Mouse (Mus musculus) brain, adult 10 weeks (tissue): Measurements from ENCODE around the gene Rnf167. TPM values are rescaled to one million over a fixed set of nuclear protein-coding genes. Genes with fewer than 3 reads are reported as not detected.

Experiments used
- polyA plus RNA-seq: library from polyadenylated mRNA; stranded (reverse); fragments of 350-450 nt; fragmentation: Illumina TruSeq; extraction: RNeasy Lipid Tissue Mini Kit (QIAGEN cat#74804); gene quantifications from one replicate; pipeline ENCODE4 v1.2.3, GENCODE M21; 2015; ENCODE audit warnings: low read depth, low replicate concordance

Rnf167 gene
- 88.6 TPM for polyA plus RNA-seq

GRCm38 (mm10) chr11:70646691-70647650 lies at the start of gene Rnf167, which contains the start of gene Slc25a11:
Gene Rnf167, plus strand, starts transcription at chr11:70647235.
Gene Slc25a11, minus strand, starts transcription at chr11:70647479.

GRCm38 (mm10) chr11:70615516-70616093 lies 31.4 kb upstream of the Rnf167 start, which contains the start of gene 4930544D05Rik:
Gene 4930544D05Rik, plus strand, starts transcription at chr11:70615848.

GRCm38 (mm10) chr11:70619101-70619500 lies 27.9 kb upstream of the Rnf167 start, which contains the start of gene Chrne:
Gene Chrne, minus strand, starts transcription at chr11:70619216.

GRCm38 (mm10) chr11:70638714-70639278 lies 8.2 kb upstream of the Rnf167 start, which contains the start of gene Gp1ba:
Gene Gp1ba, plus strand, starts transcription at chr11:70639122.

GRCm38 (mm10) chr11:70654198-70654922 lies 7.3 kb downstream of the Rnf167 start, which contains the start of gene Pfn1:
Gene Pfn1, minus strand, starts transcription at chr11:70654644.

GRCm38 (mm10) chr11:70656964-70657363 lies 9.9 kb downstream of the Rnf167 start, which contains the start of gene Eno3:
Gene Eno3, plus strand, starts transcription at chr11:70657202.

GRCm38 (mm10) chr11:70668771-70669505 lies 21.9 kb downstream of the Rnf167 start, which contains the start of gene Spag7:
Gene Spag7, minus strand, starts transcription at chr11:70669416.

GRCm38 (mm10) chr11:70687601-70688199 lies 40.7 kb downstream of the Rnf167 start, which contains the start of gene Camta2:
Gene Camta2, minus strand, starts transcription at chr11:70688105.

GRCm38 (mm10) chr11:70699722-70700556 lies 52.9 kb downstream of the Rnf167 start, which contains the start of the genes Inca1 and Kif1c:
Gene Inca1, minus strand, starts transcription at chr11:70700155.
Gene Kif1c, plus strand, starts transcription at chr11:70700548.

Other genes starting within 250 kb of the Rnf167 start
- gene Pelp1, start 237.2 kb upstream of the Rnf167 start, polyA plus RNA-seq: 20.3 TPM
- gene Arrb2, start 214.6 kb upstream of the Rnf167 start, polyA plus RNA-seq: 79.9 TPM
- 24.0 TPM for gene Med11, start 195.3 kb upstream of the Rnf167 start, polyA plus RNA-seq
- 0.36 TPM for gene Zmynd15, start 187.8 kb upstream of the Rnf167 start, polyA plus RNA-seq
- gene Cxcl16, start 187.3 kb upstream of the Rnf167 start, polyA plus RNA-seq: 2.5 TPM
- 1.5 TPM for gene Tm4sf5, start 142.0 kb upstream of the Rnf167 start, polyA plus RNA-seq
- gene Vmo1, start 132.6 kb upstream of the Rnf167 start, polyA plus RNA-seq: not detected
- gene Gltpd2, start 128.0 kb upstream of the Rnf167 start, polyA plus RNA-seq: not detected
- gene Psmb6, start 121.9 kb upstream of the Rnf167 start, polyA plus RNA-seq: 328 TPM
- gene Gm40193, start 114.3 kb upstream of the Rnf167 start, polyA plus RNA-seq: not detected
- gene Pld2, start 107.2 kb upstream of the Rnf167 start, polyA plus RNA-seq: 15.0 TPM
- gene Mink1, start 84.4 kb upstream of the Rnf167 start, polyA plus RNA-seq: 199 TPM
- gene 4930544D05Rik, start 31.4 kb upstream of the Rnf167 start, polyA plus RNA-seq: not detected
- not detected for gene Chrne, start 28.0 kb upstream of the Rnf167 start, polyA plus RNA-seq
- not detected for gene Gp1ba, start 8.1 kb upstream of the Rnf167 start, polyA plus RNA-seq
- gene Slc25a11, start 244 bp downstream of the Rnf167 start, polyA plus RNA-seq: 157 TPM
- 242 TPM for gene Pfn1, start 7.4 kb downstream of the Rnf167 start, polyA plus RNA-seq
- 11.5 TPM for gene Eno3, start 10.0 kb downstream of the Rnf167 start, polyA plus RNA-seq
- 82.8 TPM for gene Spag7, start 22.2 kb downstream of the Rnf167 start, polyA plus RNA-seq
- gene Camta2, start 40.9 kb downstream of the Rnf167 start, polyA plus RNA-seq: 127 TPM
- 2.6 TPM for gene Inca1, start 52.9 kb downstream of the Rnf167 start, polyA plus RNA-seq
- 51.5 TPM for gene Kif1c, start 53.3 kb downstream of the Rnf167 start, polyA plus RNA-seq
- gene Zfp3, start 117.0 kb downstream of the Rnf167 start, polyA plus RNA-seq: 16.0 TPM
- gene Scimp, start 165.4 kb downstream of the Rnf167 start, polyA plus RNA-seq: not detected
- gene Rabep1, start 197.5 kb downstream of the Rnf167 start, polyA plus RNA-seq: 62.1 TPM